Mouse (Mus musculus) MEL (cell line): ENCODE results near the gene Ttbk2.

Experiments
- CHD2 ChIP-seq: IDR thresholded peaks from 2 replicates; pipeline ENCODE4 v1.6.1; 2011; ENCODE audit warnings: low read length, improper control_type of control experiment
- CTCF ChIP-seq, 3 experiments: IDR thresholded peaks in 2 of 3; conservative IDR thresholded peaks in 1 of 3; 2 replicates each; pipeline ENCODE4 v1.5.1; 2011 to 2012; ENCODE audit warnings: low read length in 3 of 3, low read depth in 2 of 3, mild to moderate bottlenecking in 2 of 3, improper control_type of control experiment in 1 of 3, inconsistent platforms in 1 of 3, mixed read lengths in 1 of 3, moderate library complexity in 1 of 3; ENCODE audit not compliant: control insufficient read depth in 1 of 3, insufficient read depth in 1 of 3, poor library complexity in 1 of 3, severe bottlenecking in 1 of 3
- EP300 ChIP-seq, 2 experiments: IDR thresholded peaks; 2 replicates each; pipeline ENCODE4 v1.6.1; 2011; ENCODE audit warnings: improper control_type of control experiment in 2 of 2, low read length in 2 of 2, low read depth in 1 of 2, mild to moderate bottlenecking in 1 of 2
- ETS1 ChIP-seq: IDR thresholded peaks from 2 replicates; pipeline ENCODE4 v1.6.1; 2012; ENCODE audit warnings: low read depth, mild to moderate bottlenecking, inconsistent platforms, low read length, improper control_type of control experiment, moderate library complexity
- POLR2A ChIP-seq, 2 experiments: IDR thresholded peaks; 2 replicates each; pipeline ENCODE4 v1.6.1; 2011 to 2012; ENCODE audit warnings: low read length in 2 of 2, mild to moderate bottlenecking in 2 of 2, control low read depth in 1 of 2, improper control_type of control experiment in 1 of 2, low read depth in 1 of 2, moderate library complexity in 1 of 2; ENCODE audit not compliant: control insufficient read depth in 1 of 2, insufficient read depth in 1 of 2, poor library complexity in 1 of 2
- RCOR1 ChIP-seq: IDR thresholded peaks from 2 replicates; pipeline ENCODE4 v1.6.1; 2012; ENCODE audit warnings: low read depth, mild to moderate bottlenecking, inconsistent platforms, low read length, improper control_type of control experiment
- SMC3 ChIP-seq: IDR thresholded peaks from 2 replicates; pipeline ENCODE4 v1.6.1; 2011; ENCODE audit warnings: low read depth, low read length, improper control_type of control experiment
- TBP ChIP-seq: IDR thresholded peaks from 2 replicates; pipeline ENCODE4 v1.8.0; 2011; ENCODE audit warnings: low read depth, low read length, improper control_type of control experiment
- TCF12 ChIP-seq: IDR thresholded peaks from 2 replicates; pipeline ENCODE4 v1.6.1; 2014; ENCODE audit warnings: low read depth, mild to moderate bottlenecking, inconsistent platforms, low read length, improper control_type of control experiment, moderate library complexity
- USF1 ChIP-seq: IDR thresholded peaks from 2 replicates; pipeline ENCODE4 v1.6.1; 2014; ENCODE audit warnings: low read depth, mild to moderate bottlenecking, inconsistent platforms, low read length, improper control_type of control experiment, moderate library complexity
- USF2 ChIP-seq, 2 experiments: IDR thresholded peaks; 2 replicates each; pipeline ENCODE4 v1.6.1; 2011 to 2012; ENCODE audit warnings: improper control_type of control experiment in 2 of 2, low read length in 2 of 2, borderline replicate concordance in 1 of 2, inconsistent platforms in 1 of 2, low read depth in 1 of 2, mild to moderate bottlenecking in 1 of 2; ENCODE audit not compliant: insufficient read depth in 1 of 2

GRCm38 (mm10) chr2:120873192-120873591, 22.8 kb upstream of the Ttbk2 start:
- no peak for TF ChIP-seq CTCF (IDR thresholded peaks at IDR 0.05 in 2 of 3, conservative IDR thresholded peaks at IDR 0.05 in 1 of 3; ENCODE audit: control insufficient read depth in 1 of 3, insufficient read depth in 1 of 3, low read depth in 2 of 3, low read length in 3 of 3, poor library complexity in 1 of 3, severe bottlenecking in 1 of 3)
- no peak for TF ChIP-seq POLR2A (IDR thresholded peaks at IDR 0.05; ENCODE audit: control insufficient read depth in 1 of 2, insufficient read depth in 1 of 2, low read depth in 1 of 2, low read length in 2 of 2, poor library complexity in 1 of 2)
- no peak for TF ChIP-seq RCOR1
- no peak for TF ChIP-seq TCF12
- TF ChIP-seq TBP = no peak
- TF ChIP-seq ETS1 = no peak
- TF ChIP-seq EP300 (IDR thresholded peaks at IDR 0.05; ENCODE audit: low read depth in 1 of 2, low read length in 2 of 2) = no peak
- no peak for TF ChIP-seq USF2 (IDR thresholded peaks at IDR 0.05; ENCODE audit: borderline replicate concordance in 1 of 2, insufficient read depth in 1 of 2, low read depth in 1 of 2, low read length in 2 of 2)
- TF ChIP-seq SMC3 = no peak
- TF ChIP-seq CHD2 = no peak
- no peak for TF ChIP-seq USF1
